Mouse (Mus musculus): ENCODE data around the gene Enox1.

GRCm38 (mm10) chr14:77463919-77464318, 307.4 kb downstream of the Enox1 start:
- no peak for TF ChIP-seq TCF12 (IDR thresholded peaks at IDR 0.05; ENCODE audit: low read depth, low read length)
- no peak for TF ChIP-seq TBP (conservative IDR thresholded peaks at IDR 0.05; ENCODE audit: low read depth, low read length)
- TF ChIP-seq POLR2A (IDR thresholded peaks at IDR 0.05; ENCODE audit: low read depth, low read length) = no peak
- TF ChIP-seq CTCF (conservative IDR thresholded peaks at IDR 0.05 in 1 of 2, IDR thresholded peaks at IDR 0.05 in 1 of 2; ENCODE audit: low read depth in 2 of 2, low read length in 2 of 2) = no peak
- TF ChIP-seq BHLHE40 (IDR thresholded peaks at IDR 0.05; ENCODE audit: low read depth, low read length) = no peak
- no peak for TF ChIP-seq ZNF384 (IDR thresholded peaks at IDR 0.05; ENCODE audit: low read depth, low read length)
- TF ChIP-seq CHD1 (IDR thresholded peaks at IDR 0.05; ENCODE audit: low read depth, low read length) = no peak
- no peak for TF ChIP-seq ZMIZ1 (IDR thresholded peaks at IDR 0.05; ENCODE audit: low read depth, low read length)
- TF ChIP-seq ZKSCAN1 (IDR thresholded peaks at IDR 0.05; ENCODE audit: borderline replicate concordance, low read depth, low read length) = no peak
- no peak for TF ChIP-seq GABPA (IDR thresholded peaks at IDR 0.05; ENCODE audit: insufficient replicate concordance, low read depth, low read length)
- TF ChIP-seq EP300 (IDR thresholded peaks at IDR 0.05; ENCODE audit: low read length) = no peak
- no peak for TF ChIP-seq MAFK (IDR thresholded peaks at IDR 0.05; ENCODE audit: insufficient replicate concordance, low read length)
